Mouse (Mus musculus): ENCODE results near the gene Sntb2.

The Sntb2 gene

DNA sequence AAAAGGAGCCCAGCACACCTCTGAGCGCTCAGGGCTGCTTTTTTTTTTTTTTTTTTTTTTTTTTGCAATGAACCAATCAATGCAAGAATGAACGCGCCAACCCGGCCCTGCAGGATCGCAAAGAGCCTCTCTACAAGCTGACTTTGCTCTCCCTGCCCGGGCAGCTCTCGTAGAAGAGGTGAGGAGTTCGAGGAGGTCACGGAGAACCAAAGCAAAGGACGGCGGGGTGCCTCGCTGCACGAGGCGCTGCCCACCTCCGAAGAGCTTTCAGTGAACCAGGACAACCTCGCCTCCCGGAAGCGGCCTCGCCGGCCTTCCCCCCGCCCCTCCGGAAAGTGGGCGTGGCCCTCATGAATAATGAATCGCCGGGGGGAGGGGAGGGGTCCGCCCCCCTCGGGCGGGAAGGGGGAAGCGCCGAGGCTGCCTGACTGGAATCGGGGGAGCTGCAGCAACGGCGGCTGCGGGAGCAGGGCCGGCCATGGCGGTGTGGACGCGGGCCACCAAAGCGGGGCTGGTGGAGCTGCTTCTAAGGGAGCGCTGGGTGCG, at the start of gene Sntb2:
Sntb2 (plus strand) TSS at position 427 of the 546 bp plus-strand sequence.
- peak; percentile 100 for DNase-seq

DNA sequence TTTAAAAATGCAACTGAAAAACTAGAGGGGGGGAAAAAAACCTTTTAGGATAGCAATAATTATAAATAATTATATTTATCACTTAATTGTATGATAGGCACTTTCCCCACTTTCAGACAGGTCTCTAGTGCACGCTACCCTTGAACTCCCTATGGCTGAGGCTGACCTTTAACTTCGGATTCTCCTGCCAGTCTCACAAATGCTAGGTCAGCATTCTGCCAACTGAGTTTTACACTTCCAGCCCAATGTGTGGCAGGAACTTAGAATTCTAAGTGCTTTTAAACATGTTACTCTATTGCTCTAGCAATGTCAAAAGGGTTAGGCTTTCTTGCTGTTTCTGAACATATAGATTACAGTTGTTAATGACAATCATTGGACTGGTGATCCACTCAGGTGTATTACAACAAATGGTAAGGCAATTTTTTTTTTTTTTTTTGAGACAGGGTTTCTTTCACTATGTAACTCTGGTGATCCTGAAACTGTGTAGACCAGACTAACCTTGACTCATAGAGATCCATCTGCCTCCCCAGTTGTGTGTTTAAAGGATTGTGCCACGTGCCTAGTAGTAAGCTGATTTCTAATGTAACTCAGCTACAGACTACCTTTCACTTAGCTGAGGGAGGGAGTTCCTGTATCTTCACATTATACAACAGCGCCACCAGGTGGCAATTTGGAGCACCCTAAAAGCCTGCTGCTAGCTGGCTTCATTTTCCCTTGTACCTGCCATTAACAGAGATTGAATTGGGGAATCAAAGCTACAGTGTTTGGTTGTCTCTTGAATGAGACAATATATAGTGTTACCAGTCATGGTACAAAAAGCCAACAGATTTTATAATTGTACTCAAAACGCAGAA, 48.0 kb upstream of the Sntb2 start:
- DNase-seq, result peak; percentile 91

GRCm38 (mm10) chr8:106888803-106889202, 46.7 kb upstream of the Sntb2 start:
- DNase-seq, result no peak

GRCm38 (mm10) chr8:106892210-106892805, 43.2 kb upstream of the Sntb2 start:
- DNase-seq, result peak; percentile 95

GRCm38 (mm10) chr8:106892806-106893451, 42.6 kb upstream of the Sntb2 start:
- no peak for DNase-seq

- DNase-seq, result peak; percentile 99
Measured at GRCm38 (mm10) chr8:106893481-106894156, 41.9 kb upstream of the Sntb2 start, which contains the start of gene Utp4. Gene Utp4 (plus strand): TSS chr8:106893636.

GRCm38 (mm10) chr8:106899473-106899872, 36.1 kb upstream of the Sntb2 start:
- no peak for DNase-seq

DNA sequence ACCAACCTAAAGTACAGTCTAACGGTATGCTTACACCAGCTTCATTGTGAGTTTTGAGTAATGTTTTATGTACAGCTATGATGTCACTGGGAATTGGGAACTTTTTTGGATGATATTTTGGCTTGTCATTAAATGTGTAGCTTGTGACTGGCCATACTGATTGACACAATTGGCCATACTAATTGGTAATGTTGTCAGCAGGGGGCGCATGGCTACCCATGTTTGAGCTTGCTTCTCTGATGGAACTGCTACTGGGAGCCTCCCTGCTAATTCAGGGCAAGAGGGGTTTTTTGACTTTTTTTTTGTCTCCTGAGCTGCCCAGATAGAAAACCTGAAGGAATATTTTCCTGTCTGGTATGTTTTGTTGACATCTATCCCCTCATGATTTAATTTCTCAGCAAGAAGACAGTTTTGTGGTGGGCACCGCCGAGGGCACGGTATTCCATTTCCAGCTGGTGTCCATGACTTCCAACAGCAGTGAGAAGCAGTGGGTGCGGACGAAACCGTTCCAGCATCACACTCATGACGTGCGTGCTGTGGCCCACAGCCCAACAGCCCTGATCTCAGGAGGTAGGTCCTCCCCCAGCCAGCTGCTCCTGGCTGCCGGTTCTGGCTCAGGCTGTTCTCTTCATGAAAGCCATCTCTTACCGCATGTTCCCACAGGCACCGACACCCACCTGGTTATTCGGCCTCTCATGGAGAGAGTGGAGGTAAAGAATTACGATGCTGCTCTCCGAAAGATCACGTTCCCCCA, 29.6 kb upstream of the Sntb2 start:
- peak; percentile 97 for DNase-seq

DNA sequence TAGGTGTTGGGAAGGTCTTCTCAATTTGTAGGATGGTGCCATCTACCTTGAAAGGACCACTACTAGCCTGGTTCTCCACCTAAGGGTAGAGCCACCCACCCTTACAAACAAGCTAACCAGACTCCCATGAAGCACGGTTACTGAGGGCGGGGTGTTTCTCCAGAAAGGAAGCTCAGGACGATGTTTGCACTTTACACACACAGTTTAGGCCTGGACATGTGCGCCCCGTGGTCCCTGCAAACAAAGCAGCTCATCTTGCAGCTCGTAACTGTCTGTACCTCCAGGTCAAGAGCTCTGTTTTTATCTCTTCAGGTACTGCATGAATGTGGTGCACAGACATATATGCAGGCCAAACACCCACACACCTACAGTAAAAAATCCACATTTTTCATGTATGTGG, 28.9 kb upstream of the Sntb2 start:
- peak; percentile 79 for DNase-seq

DNA sequence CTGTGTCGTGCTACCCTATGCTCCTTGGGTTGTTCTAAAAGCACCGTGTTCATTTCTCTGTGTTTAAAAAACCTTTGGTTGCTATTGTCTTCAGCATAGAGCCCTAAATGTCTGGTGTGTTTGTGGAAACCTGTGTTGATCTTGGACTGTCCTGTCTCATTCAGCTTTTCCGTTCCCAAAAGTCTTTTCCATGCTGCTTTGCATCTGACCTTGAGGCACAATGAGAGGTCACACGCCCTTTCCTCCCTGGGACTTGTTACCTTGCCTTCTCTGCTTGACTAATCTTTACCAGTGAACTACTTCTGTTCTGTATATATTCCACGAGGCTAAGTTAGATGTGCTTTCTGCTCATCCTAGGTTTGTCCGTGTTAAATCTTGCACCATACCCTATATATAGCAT, 28.1 kb upstream of the Sntb2 start:
- peak; percentile 91 for DNase-seq

GRCm38 (mm10) chr8:106908291-106908690, 27.3 kb upstream of the Sntb2 start:
- DNase-seq, result peak; percentile 95

GRCm38 (mm10) chr8:106913631-106914030, 21.9 kb upstream of the Sntb2 start:
- DNase-seq, result peak; percentile 83

GRCm38 (mm10) chr8:106919721-106920394, 15.7 kb upstream of the Sntb2 start:
- peak; percentile 89 for DNase-seq

DNA sequence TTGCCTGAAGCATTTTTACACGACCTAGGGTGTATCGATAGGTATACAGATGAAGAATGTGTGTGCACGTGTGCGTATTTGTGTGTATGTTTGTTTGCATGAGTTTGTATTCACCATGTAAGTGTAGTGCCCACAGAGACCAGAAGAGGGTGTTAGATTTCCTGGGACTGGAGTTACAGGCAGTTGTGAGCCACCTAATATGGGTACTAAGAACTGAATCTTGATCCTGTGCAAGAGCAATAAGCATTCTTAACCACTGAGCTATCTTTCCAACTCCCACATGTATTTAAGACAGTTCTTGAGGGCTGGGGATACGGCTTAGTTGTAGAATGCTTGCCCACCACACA, 15.2 kb upstream of the Sntb2 start:
- DNase-seq, result no peak

GRCm38 (mm10) chr8:106924057-106924456, 11.5 kb upstream of the Sntb2 start:
- no peak for DNase-seq

- DNase-seq, result peak; percentile 95
Measured at GRCm38 (mm10) chr8:106924904-106925349, 10.6 kb upstream of the Sntb2 start.

GRCm38 (mm10) chr8:106925446-106925845, 10.1 kb upstream of the Sntb2 start:
- no peak for DNase-seq

DNA sequence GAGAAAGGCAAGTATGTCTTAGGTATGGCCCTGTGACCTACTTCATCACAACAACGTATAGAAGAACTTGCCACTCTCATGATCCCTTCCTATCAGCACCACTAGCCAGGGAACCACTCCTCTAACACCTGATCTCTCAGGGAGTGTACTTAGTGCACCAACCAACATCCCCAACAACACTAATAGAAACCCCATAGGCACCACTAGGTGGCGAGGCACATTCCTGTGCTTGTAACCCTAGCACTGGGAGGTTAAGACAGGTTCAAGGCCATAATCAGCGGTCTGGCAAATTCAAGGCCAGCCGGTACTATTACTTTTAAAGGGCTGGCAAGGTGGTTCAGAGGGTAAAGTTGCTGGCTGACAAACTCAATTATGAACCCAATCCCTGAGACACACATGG, 8.3 kb upstream of the Sntb2 start:
- peak; percentile 87 for DNase-seq

DNA sequence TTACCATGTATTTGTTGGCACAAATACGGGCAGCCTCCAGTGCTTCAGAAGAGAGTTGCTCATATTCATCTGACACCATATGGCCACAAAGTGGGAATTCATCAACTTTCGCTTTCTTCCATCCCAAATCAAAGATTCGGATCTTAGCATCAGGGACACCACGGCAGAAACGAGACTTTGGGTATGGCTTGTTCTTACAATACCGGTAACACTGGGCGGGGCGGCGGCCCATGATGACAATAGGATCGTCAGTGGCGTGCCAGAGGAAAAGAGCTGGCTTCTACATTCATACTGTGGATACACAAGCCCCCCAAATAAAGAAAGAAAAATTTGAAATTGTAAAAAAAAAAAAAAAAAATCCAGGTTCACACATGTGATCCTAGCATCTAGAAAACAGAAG, 7.4 kb upstream of the Sntb2 start:
- DNase-seq, result peak; percentile 89

DNA sequence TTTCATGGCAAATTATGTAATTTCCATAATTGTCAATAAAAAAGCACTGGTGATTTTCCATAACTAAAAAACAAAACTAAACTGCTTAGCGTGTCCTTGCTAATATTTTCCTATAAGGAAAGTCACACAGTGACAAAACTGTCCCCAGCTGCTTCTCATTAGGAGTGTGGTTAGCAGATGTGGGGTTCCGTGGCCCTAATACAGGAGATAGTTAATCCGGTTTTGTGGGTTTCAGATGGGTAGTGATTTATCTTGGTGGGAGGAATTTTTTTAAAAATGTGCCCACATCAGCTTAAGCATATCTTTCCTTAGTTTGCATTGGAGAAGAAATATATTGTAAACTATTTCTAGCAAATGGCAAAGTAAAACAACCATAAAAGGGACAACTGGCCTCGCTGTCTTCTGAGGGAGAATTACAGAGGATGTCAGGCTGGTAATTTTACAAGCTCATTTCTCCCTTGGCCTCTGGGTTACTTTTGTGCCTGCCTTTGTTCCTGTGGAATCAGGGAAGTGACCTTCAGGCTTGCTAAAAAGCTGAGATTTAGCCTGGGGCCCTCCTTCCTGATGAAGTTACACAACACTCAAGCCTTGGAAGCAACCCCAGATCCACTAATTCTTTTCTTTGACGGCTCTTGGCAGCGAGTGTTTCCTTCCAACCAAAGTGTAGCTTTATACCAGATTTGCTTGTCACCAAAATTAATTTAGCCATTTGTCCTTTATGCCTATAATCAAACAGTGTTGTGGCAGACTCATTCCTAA, 6.2 kb upstream of the Sntb2 start:
- peak; percentile 97 for DNase-seq

- DNase-seq, result peak; percentile 90
Measured at GRCm38 (mm10) chr8:106929921-106930320, 5.6 kb upstream of the Sntb2 start.

Measured in heart, adult 11 months (tissue).